Mouse (Mus musculus): ENCODE results near the gene Gm904.
"Not testable (repeated sequence)": the region's sequence is repeated elsewhere in the genome, so short reads cannot be mapped to it uniquely, and the experiment has no call there.

Gene Gm904

GRCm38 (mm10) chr13:50642928-50643327 lies at the start of gene Gm904:
TSS of gene Gm904 (plus strand) at chr13:50643228.
- DNase-seq (ENCODE audit: inconsistent ontology term): not testable (repeated sequence)

DNA sequence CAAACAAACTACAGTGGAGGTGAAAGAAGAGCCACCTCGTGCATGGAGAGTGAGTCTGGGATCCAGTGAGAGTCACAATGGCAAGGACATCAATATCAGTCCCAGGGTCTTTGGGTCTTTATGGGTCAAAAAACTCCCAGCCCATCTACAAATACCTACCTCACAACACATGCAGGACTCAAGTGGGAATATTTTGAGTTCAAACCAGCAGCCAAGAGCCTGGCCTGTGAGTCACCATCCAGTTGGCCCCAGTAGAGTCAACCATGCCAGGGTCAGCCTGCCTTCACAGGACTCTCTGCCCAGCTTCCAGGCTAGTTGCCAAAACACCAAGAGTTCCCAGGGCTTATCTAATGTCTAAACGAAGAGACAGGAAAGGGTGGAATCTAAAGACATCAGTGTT lies 5.7 kb downstream of the Gm904 start:
- peak; percentile 29 for DNase-seq (ENCODE audit: inconsistent ontology term)
